Mouse (Mus musculus) neural tube, embryonic 11.5 days (tissue): ENCODE results near the gene Galk1. TPM values are rescaled to one million over a fixed set of nuclear protein-coding genes. Genes with fewer than 3 reads are reported as not detected.
"Not testable (repeated sequence)": the region's sequence is repeated elsewhere in the genome, so short reads cannot be mapped to it uniquely, and the experiment has no call there.

ENCODE experiments used
- ATAC-seq: fragments of 200-750 bp; cut with Nextera tagmentation; 2 replicates; pipeline ENCODE4 v1.8.0; 2017; ENCODE audit warnings: moderate number of reproducible peaks, mild to moderate bottlenecking, moderate TSS enrichment, moderate library complexity; ENCODE audit not compliant: insufficient read depth, low FRiP score, low TSS enrichment
- DNase-seq: peaks from one replicate; pipeline ENCODE4 v3.0.0-alpha.2; 2015; ENCODE audit warnings: low spot score
- H3K27ac ChIP-seq: fragments of 300-500 bp; sonication (generic); 2 replicates; pipeline ENCODE4 v1.5.1; 2014; ENCODE audit warnings: low read depth, mild to moderate bottlenecking, low read length
- H3K27me3 ChIP-seq: fragments of 300-500 bp; sonication (generic); 2 replicates; pipeline ENCODE4 v1.6.1; 2014; ENCODE audit warnings: mild to moderate bottlenecking, low read length, mixed read lengths; ENCODE audit not compliant: control insufficient read depth, insufficient read depth
- H3K36me3 ChIP-seq: fragments of 300-500 bp; sonication (generic); 2 replicates; pipeline ENCODE4 v1.6.1; 2014; ENCODE audit warnings: mild to moderate bottlenecking, low read length, moderate library complexity, mixed read lengths; ENCODE audit not compliant: control insufficient read depth, insufficient read depth
- H3K4me1 ChIP-seq: fragments of 300-500 bp; sonication (generic); 2 replicates; pipeline ENCODE4 v1.6.1; 2014; ENCODE audit warnings: low read length, mixed read lengths; ENCODE audit not compliant: control insufficient read depth, insufficient read depth
- H3K4me2 ChIP-seq: fragments of 300-500 bp; sonication (generic); 2 replicates; pipeline ENCODE4 v1.6.1; 2014; ENCODE audit warnings: low read depth, mild to moderate bottlenecking, moderate library complexity
- H3K4me3 ChIP-seq: fragments of 300-500 bp; sonication (generic); 2 replicates; pipeline ENCODE4 v1.5.1; 2014; ENCODE audit warnings: low read depth, low read length
- H3K9ac ChIP-seq: fragments of 300-500 bp; sonication (generic); 2 replicates; pipeline ENCODE4 v1.6.1; 2014; ENCODE audit warnings: mild to moderate bottlenecking, low read length
- H3K9me3 ChIP-seq: fragments of 300-500 bp; sonication (generic); 2 replicates; pipeline ENCODE4 v1.6.1; 2016; ENCODE audit warnings: low read length; ENCODE audit not compliant: control insufficient read depth
- WGBS: fragments of 180-500 bp; shearing (Covaris S2); extraction: QIAGEN DNeasy Blood & Tissue Kit; methylation state at CpG from one replicate; pipeline ENCODE4 v1.1.7; 2014; 5-methylcytosine and 5-hydroxymethylcytosine counted together
- polyA plus RNA-seq: library from polyadenylated mRNA; unstranded; fragments of >200 nt; fragmentation: Nextera tagmentation; extraction: Ambion mirVana; gene quantifications from 2 replicates; pipeline ENCODE4 v1.2.1, GENCODE M21; 2014

Galk1 gene
- polyA plus RNA-seq, 1 experiment from 2014 or later: 122 TPM

DNA sequence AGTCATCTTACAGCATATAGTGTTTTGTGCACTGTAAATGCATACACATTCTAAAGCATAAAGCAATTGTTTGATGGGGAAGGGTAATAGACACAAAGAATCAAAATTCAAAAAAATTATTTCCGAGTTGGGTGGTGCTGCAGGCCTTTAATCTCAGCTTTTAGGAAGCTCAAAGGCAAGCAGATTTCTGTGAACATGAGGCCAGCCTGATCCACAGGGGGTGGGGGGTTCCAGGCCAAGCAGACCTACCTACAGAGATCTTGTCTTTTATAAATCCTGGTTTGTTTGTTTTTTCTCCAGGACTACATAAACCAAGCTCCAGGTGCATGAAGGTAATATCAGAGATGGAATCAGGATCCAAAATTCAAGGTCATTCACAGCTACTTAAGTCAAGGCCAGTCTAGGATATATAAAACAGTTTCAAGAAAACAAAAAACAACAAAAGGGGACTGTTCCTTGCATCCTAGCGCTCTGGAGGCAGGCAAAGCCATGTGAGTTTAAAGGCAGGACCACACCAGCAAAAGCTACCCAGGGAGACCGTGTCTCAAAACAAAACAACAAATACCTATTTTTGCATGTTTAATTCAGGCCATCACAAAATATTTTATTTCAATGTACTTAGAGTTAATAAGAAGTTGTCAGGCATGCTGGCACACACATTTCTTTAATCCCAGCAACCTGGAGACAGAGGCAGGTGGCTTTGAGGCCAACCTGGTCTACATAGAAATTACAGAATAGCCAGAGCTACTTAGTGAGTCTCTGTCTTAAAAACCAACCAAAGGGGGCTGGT, 12.7 kb upstream of the Galk1 start:
- Histone ChIP-seq H3K4me1 (peaks cover 2% of the 10 kb centered on the region; the same call in 1 of the 2 replicates), H3K4me2 (no peak overlapping the region), H3K9me3 (no peaks in the 10 kb centered on the region), H3K27ac (no peak overlapping the region), H3K27me3 (no peaks in the 10 kb centered on the region), H3K4me3 (no peak overlapping the region), H3K36me3 (no peaks in the 10 kb centered on the region), H3K9ac (no peak overlapping the region)
- no peak for DNase-seq
- ATAC-seq: no peak
- WGBS: 85% methylated on average over 3 of the region's 3 CpGs

- peak overlapping the region; percentile 45; the same call in 1 of the 2 replicates for H3K4me2 ChIP-seq
- peaks cover 2% of the 10 kb centered on the region; the same call in 1 of the 2 replicates for H3K4me1 ChIP-seq
- H3K9me3 ChIP-seq: no peaks in the 10 kb centered on the region
- peak overlapping the region; percentile 98 for H3K4me3 ChIP-seq
- ATAC-seq: peak; percentile 96
- DNase-seq: peak; percentile 97
- under 1% methylated on average over 37 of the region's 37 CpGs for WGBS
- H3K36me3 ChIP-seq: no peaks in the 10 kb centered on the region
- peak overlapping the region; percentile 99 for H3K9ac ChIP-seq
- H3K27ac ChIP-seq: peak overlapping the region; percentile 99
- no peaks in the 10 kb centered on the region for H3K27me3 ChIP-seq
Measured at GRCm38 (mm10) chr11:116024356-116024808, 11.9 kb upstream of the Galk1 start.

DNA sequence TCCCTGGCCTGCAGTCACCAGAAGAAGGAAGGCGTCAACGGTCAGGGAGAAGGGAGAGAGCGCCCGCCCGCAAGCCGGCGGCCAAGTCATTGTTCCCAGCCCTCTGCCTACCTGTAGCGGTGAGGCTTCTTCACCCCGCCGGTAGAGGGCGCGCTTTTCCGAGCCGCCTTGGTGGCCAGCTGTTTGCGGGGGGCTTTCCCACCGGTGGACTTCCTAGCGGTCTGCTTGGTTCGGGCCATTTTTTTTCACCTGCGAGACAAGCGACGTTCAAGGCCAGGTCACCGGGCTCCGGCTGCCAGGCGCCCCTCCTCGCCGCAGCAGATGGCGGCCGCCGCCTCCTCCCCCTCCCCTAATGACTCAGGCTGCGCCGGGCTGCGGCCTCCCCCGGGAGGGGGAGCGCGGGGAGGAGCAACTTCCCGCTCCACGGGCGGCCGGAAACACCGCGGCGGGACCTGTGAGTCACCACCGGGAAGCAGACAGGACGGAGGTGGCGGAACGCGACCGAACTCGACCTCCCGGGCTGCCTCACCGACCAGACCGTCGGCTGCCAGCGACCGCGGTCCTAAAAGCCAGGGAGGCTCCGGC, 11.3 kb upstream of the Galk1 start:
- Histone ChIP-seq H3K9me3 (no peaks in the 10 kb centered on the region), H3K27ac (peak overlapping the region; percentile 99), H3K36me3 (no peaks in the 10 kb centered on the region), H3K4me2 (peak overlapping the region; percentile 45), H3K4me1 (peaks cover 2% of the 10 kb centered on the region; the same call in 1 of the 2 replicates), H3K4me3 (peak overlapping the region; percentile 98), H3K9ac (peak overlapping the region; percentile 99), H3K27me3 (no peaks in the 10 kb centered on the region)
- under 1% methylated on average over 50 of the region's 57 CpGs for WGBS
- ATAC-seq: peak; percentile 35; the same call in 1 of the 2 replicates
- peak; percentile 81 for DNase-seq

DNA sequence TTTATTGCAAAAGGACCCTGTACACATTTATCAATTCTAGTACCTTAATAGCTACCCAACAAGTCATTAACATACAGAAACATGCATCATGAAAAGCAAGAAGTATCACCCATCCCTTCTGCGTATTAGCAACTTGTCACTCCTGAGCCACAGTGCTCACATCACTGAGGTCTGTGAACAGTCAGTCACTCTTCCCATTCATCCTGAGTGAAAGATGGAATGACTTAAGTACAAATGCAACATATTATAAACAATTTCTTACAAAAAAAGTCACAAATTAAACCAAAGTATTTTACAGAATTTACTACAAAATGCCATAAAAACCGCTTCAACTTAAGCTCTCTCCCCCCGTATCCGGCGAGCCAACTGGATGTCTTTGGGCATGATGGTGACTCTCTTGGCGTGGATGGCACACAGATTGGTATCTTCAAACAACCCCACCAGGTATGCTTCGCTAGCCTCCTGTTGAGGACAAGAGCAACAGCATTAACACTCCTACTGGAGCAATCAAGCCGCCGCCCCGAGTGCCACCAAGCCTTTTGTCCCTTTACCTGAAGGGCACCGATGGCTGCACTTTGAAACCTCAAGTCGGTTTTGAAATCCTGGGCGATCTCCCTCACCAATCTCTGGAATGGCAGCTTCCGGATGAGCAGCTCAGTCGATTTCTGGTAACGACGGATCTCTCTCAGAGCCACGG, 10.7 kb upstream of the Galk1 start:
- H3K9me3 ChIP-seq, ATAC-seq, H3K27me3 ChIP-seq, H3K4me1 ChIP-seq, H3K36me3 ChIP-seq, DNase-seq: not testable (repeated sequence)
- peak overlapping the region; percentile 99 for H3K9ac ChIP-seq
- peak overlapping the region; percentile 99 for H3K27ac ChIP-seq
- H3K4me3 ChIP-seq: peak overlapping the region; percentile 98
- H3K4me2 ChIP-seq: peak overlapping the region; percentile 45
- 8% methylated on average over 18 of the region's 18 CpGs for WGBS

GRCm38 (mm10) chr11:116022256-116022780, 9.8 kb upstream of the Galk1 start:
- Histone ChIP-seq H3K27me3 (no peaks in the 10 kb centered on the region), H3K4me3 (peak overlapping the region; percentile 19), H3K36me3 (no peaks in the 10 kb centered on the region), H3K9ac (no peak overlapping the region), H3K9me3 (no peaks in the 10 kb centered on the region), H3K4me2 (peak overlapping the region; percentile 44), H3K4me1 (peaks cover 2% of the 10 kb centered on the region; the same call in 1 of the 2 replicates), H3K27ac (no peak overlapping the region)
- 86% methylated on average over 4 of the region's 4 CpGs for WGBS
- ATAC-seq: no peak
- no peak for DNase-seq

GRCm38 (mm10) chr11:116021328-116022220, 9.1 kb upstream of the Galk1 start:
- H3K27me3 ChIP-seq: no peaks in the 10 kb centered on the region
- H3K4me1 ChIP-seq: peaks cover 2% of the 10 kb centered on the region; the same call in 1 of the 2 replicates
- 85% methylated on average over 6 of the region's 6 CpGs for WGBS
- DNase-seq (no peak), ATAC-seq (no peak)
- H3K9me3 ChIP-seq: no peaks in the 10 kb centered on the region
- no peak overlapping the region for H3K27ac ChIP-seq
- H3K4me3 ChIP-seq: peak overlapping the region; percentile 12; the same call in 1 of the 2 replicates
- H3K36me3 ChIP-seq: no peaks in the 10 kb centered on the region
- H3K4me2 ChIP-seq: no peak overlapping the region
- no peak overlapping the region for H3K9ac ChIP-seq

GRCm38 (mm10) chr11:116020519-116020922, 8.0 kb upstream of the Galk1 start:
- H3K9ac ChIP-seq: no peak overlapping the region
- H3K4me2 ChIP-seq: no peak overlapping the region
- DNase-seq (no peak), ATAC-seq (no peak)
- H3K27me3 ChIP-seq: no peaks in the 10 kb centered on the region
- WGBS: 50% methylated on average over 1 of the region's 1 CpGs
- peaks cover 2% of the 10 kb centered on the region; the same call in 1 of the 2 replicates for H3K4me1 ChIP-seq
- no peak overlapping the region for H3K4me3 ChIP-seq
- no peak overlapping the region for H3K27ac ChIP-seq
- no peaks in the 10 kb centered on the region for H3K9me3 ChIP-seq
- no peaks in the 10 kb centered on the region for H3K36me3 ChIP-seq
